Mouse (Mus musculus): ENCODE measurements around the gene Uqcr10.
"Not testable (repeated sequence)": the region's sequence is repeated elsewhere in the genome, so short reads cannot be mapped to it uniquely, and the experiment has no call there.

- not testable (repeated sequence) for TF ChIP-seq CTCF (IDR thresholded peaks at IDR 0.05; ENCODE audit: control insufficient read depth, insufficient read depth, insufficient replicate concordance, low read depth, low read length); POLR2A (IDR thresholded peaks at IDR 0.05; ENCODE audit: control insufficient read depth, low read depth, low read length)
Observed at GRCm38 (mm10) chr11:4710188-4710587, 6.0 kb upstream of the Uqcr10 start.
